Mouse (Mus musculus) C2C12 (cell line): ENCODE results near the gene Slu7. TPM values are rescaled to one million over a fixed set of nuclear protein-coding genes. Genes with fewer than 3 reads are reported as not detected.

Source experiments
- H3K27me3 ChIP-seq: one replicate; pipeline ENCODE4 v1.6.1; 2011; ENCODE audit not compliant: control insufficient read depth, insufficient read depth, insufficient read length
- H3K36me3 ChIP-seq: one replicate; pipeline ENCODE4 v1.6.1; 2011; ENCODE audit not compliant: control insufficient read depth, insufficient read depth
- H3K4me3 ChIP-seq: one replicate; pipeline ENCODE4 v1.5.1; 2011; ENCODE audit warnings: mild to moderate bottlenecking, control low read depth; ENCODE audit not compliant: poor library complexity, insufficient read depth, severe bottlenecking
- H3K79me2 ChIP-seq: one replicate; pipeline ENCODE4 v1.6.1; 2011; ENCODE audit not compliant: control insufficient read depth, insufficient read depth
- H3K79me3 ChIP-seq: one replicate; pipeline ENCODE4 v1.6.1; 2011; ENCODE audit warnings: low read depth, control low read depth
- H3ac ChIP-seq: one replicate; pipeline ENCODE3; 2011; ENCODE audit warnings: low read depth; ENCODE audit not compliant: control insufficient read depth, insufficient read length
- CEBPB ChIP-seq: IDR thresholded peaks from one replicate; pipeline ENCODE4 v1.6.1; 2011; ENCODE audit warnings: low read depth, mild to moderate bottlenecking, control low read depth, moderate library complexity
- CTCF ChIP-seq: IDR thresholded peaks from one replicate; pipeline ENCODE4 v1.5.1; 2011; ENCODE audit not compliant: control insufficient read depth, insufficient read depth, insufficient read length
- FOSL1 ChIP-seq: IDR thresholded peaks from one replicate; pipeline ENCODE4 v1.8.0; 2011; ENCODE audit warnings: mild to moderate bottlenecking, low read length; ENCODE audit not compliant: poor library complexity, insufficient read depth, severe bottlenecking
- MAX ChIP-seq: IDR thresholded peaks from one replicate; pipeline ENCODE4 v1.6.1; 2011; ENCODE audit warnings: mild to moderate bottlenecking, control low read depth
- MYOD1 ChIP-seq: IDR thresholded peaks from one replicate; pipeline ENCODE4 v1.6.1; 2011; ENCODE audit warnings: low read depth; ENCODE audit not compliant: control insufficient read depth, insufficient read length
- MYOG ChIP-seq: IDR thresholded peaks from one replicate; pipeline ENCODE4 v1.6.1; 2011; ENCODE audit not compliant: control insufficient read depth, insufficient read length; ENCODE audit errors: extremely low read depth
- USF1 ChIP-seq: IDR thresholded peaks from one replicate; pipeline ENCODE4 v1.6.1; 2011; ENCODE audit warnings: low read depth, mild to moderate bottlenecking, control low read depth, moderate library complexity
- polyA plus RNA-seq: library from polyadenylated mRNA; unstranded; fragments of >200 nt; fragmentation: generic; extraction: Trizol; gene quantifications from one replicate; pipeline ENCODE4 v1.2.1, GENCODE M21; 2012; ENCODE audit warnings: missing spikeins

Gene Slu7
- polyA plus RNA-seq, 1 experiment: 11.0 TPM

- Histone ChIP-seq H3K79me2 (no peaks in the 10 kb centered on the region), H3K27me3 (peaks cover 11% of the 10 kb centered on the region), H3K4me3 (no peak within 1 kb of the TSS), H3K79me3 (no peaks in the 10 kb centered on the region), H3K36me3 (no peaks in the 10 kb centered on the region), H3ac (peak within 1 kb of the TSS; percentile 51)
- TF ChIP-seq USF1 (peak; percentile 77), MAX (no peak)
Measured at GRCm38 (mm10) chr11:43474225-43474774, 40.8 kb downstream of the Slu7 start, which contains the start of gene C1qtnf2. TSS of gene C1qtnf2 (plus strand) at chr11:43474276.

GRCm38 (mm10) chr11:43479376-43479775 lies 45.8 kb downstream of the Slu7 start:
- Histone ChIP-seq H3ac (no peak overlapping the region), H3K27me3 (peaks cover 23% of the 10 kb centered on the region), H3K79me3 (no peaks in the 10 kb centered on the region), H3K79me2 (no peaks in the 10 kb centered on the region), H3K36me3 (no peaks in the 10 kb centered on the region), H3K4me3 (no peak overlapping the region)
- no peak for TF ChIP-seq MYOD1
- no peak for TF ChIP-seq FOSL1
- TF ChIP-seq MAX: no peak
- TF ChIP-seq MYOG: no peak
- TF ChIP-seq USF1: no peak
- no peak for TF ChIP-seq CEBPB
- no peak for TF ChIP-seq CTCF

GRCm38 (mm10) chr11:43480561-43480960 lies 47.0 kb downstream of the Slu7 start:
- H3ac ChIP-seq: no peak overlapping the region
- no peak overlapping the region for H3K4me3 ChIP-seq
- no peaks in the 10 kb centered on the region for H3K36me3 ChIP-seq
- H3K79me3 ChIP-seq: no peaks in the 10 kb centered on the region
- H3K27me3 ChIP-seq: peaks cover 30% of the 10 kb centered on the region
- TF ChIP-seq CEBPB (no peak), FOSL1 (no peak)
- H3K79me2 ChIP-seq: no peaks in the 10 kb centered on the region

GRCm38 (mm10) chr11:43481672-43482522 lies 48.4 kb downstream of the Slu7 start:
- H3K79me3 ChIP-seq: no peaks in the 10 kb centered on the region
- H3K4me3 ChIP-seq: no peak overlapping the region
- no peaks in the 10 kb centered on the region for H3K36me3 ChIP-seq
- TF ChIP-seq MYOG (no peak), CTCF (no peak), USF1 (no peak), FOSL1 (no peak), MYOD1 (no peak), CEBPB (no peak), MAX (no peak)
- no peak overlapping the region for H3ac ChIP-seq
- H3K27me3 ChIP-seq: peaks cover 31% of the 10 kb centered on the region
- H3K79me2 ChIP-seq: no peaks in the 10 kb centered on the region

- Histone ChIP-seq H3K79me3 (no peaks in the 10 kb centered on the region), H3K36me3 (no peaks in the 10 kb centered on the region), H3K27me3 (peaks cover 31% of the 10 kb centered on the region), H3ac (no peak overlapping the region), H3K79me2 (no peaks in the 10 kb centered on the region), H3K4me3 (no peak overlapping the region)
- TF ChIP-seq CEBPB: no peak
- no peak for TF ChIP-seq MYOD1
- TF ChIP-seq USF1: no peak
- TF ChIP-seq CTCF: no peak
Measured at GRCm38 (mm10) chr11:43483122-43483792, 49.7 kb downstream of the Slu7 start.

- Histone ChIP-seq H3K4me3 (no peak overlapping the region), H3ac (no peak overlapping the region), H3K79me3 (no peaks in the 10 kb centered on the region), H3K27me3 (peaks cover 31% of the 10 kb centered on the region), H3K79me2 (no peaks in the 10 kb centered on the region), H3K36me3 (no peaks in the 10 kb centered on the region)
- TF ChIP-seq FOSL1 (no peak), MYOG (no peak), MYOD1 (no peak), CEBPB (no peak), CTCF (no peak), USF1 (no peak), MAX (no peak)
Measured at GRCm38 (mm10) chr11:43484057-43484456, 50.5 kb downstream of the Slu7 start.
